Mouse (Mus musculus) midbrain, embryonic 15.5 days (tissue): Measurements from ENCODE around the gene Zbtb49. TPM values are rescaled to one million over a fixed set of nuclear protein-coding genes. Genes with fewer than 3 reads are reported as not detected.

Experiments used
- ATAC-seq: fragments of 200-750 bp; cut with Nextera tagmentation; replicated peaks from 2 replicates; pipeline ENCODE4 v1.8.0; 2017; ENCODE audit warnings: moderate TSS enrichment
- H3K27ac ChIP-seq: fragments of 300-500 bp; sonication (generic); 2 replicates; pipeline ENCODE4 v1.5.1; 2015; ENCODE audit warnings: mild to moderate bottlenecking, inconsistent platforms
- H3K27me3 ChIP-seq: fragments of 300-500 bp; sonication (generic); replicated peaks from 2 replicates; pipeline ENCODE4 v1.6.1; 2015; ENCODE audit warnings: inconsistent platforms
- H3K36me3 ChIP-seq: fragments of 300-500 bp; sonication (generic); replicated peaks from 2 replicates; pipeline ENCODE4 v1.6.1; 2015; ENCODE audit warnings: inconsistent platforms
- H3K4me1 ChIP-seq: fragments of 300-500 bp; sonication (generic); 2 replicates; pipeline ENCODE4 v1.6.1; 2015; ENCODE audit warnings: inconsistent platforms
- H3K4me2 ChIP-seq: fragments of 300-500 bp; sonication (generic); 2 replicates; pipeline ENCODE4 v1.6.1; 2015; ENCODE audit warnings: inconsistent platforms, mild to moderate bottlenecking, moderate library complexity
- H3K4me3 ChIP-seq: fragments of 300-500 bp; sonication (generic); 2 replicates; pipeline ENCODE4 v1.5.1; 2015; ENCODE audit warnings: mild to moderate bottlenecking, inconsistent platforms
- H3K9ac ChIP-seq: fragments of 300-500 bp; sonication (generic); 2 replicates; pipeline ENCODE4 v1.6.1; 2015; ENCODE audit warnings: mild to moderate bottlenecking, inconsistent platforms
- H3K9me3 ChIP-seq: fragments of 300-500 bp; sonication (generic); 2 replicates; pipeline ENCODE4 v1.6.1; 2016; ENCODE audit warnings: inconsistent platforms
- WGBS: fragments of 180-500 bp; shearing (Covaris S2); methylation state at CpG from one replicate; pipeline ENCODE4 v1.1.7; 2015; ENCODE audit warnings: mixed read lengths; 5-methylcytosine and 5-hydroxymethylcytosine counted together
- polyA plus RNA-seq: library from polyadenylated mRNA; unstranded; fragments of >200 nt; fragmentation: Nextera tagmentation; extraction: Ambion mirVana; gene quantifications from 2 replicates; pipeline ENCODE4 v1.2.1, GENCODE M21; 2015

Gene Zbtb49
- polyA plus RNA-seq, 1 experiment from 2014 or later: 24.9 TPM

DNA sequence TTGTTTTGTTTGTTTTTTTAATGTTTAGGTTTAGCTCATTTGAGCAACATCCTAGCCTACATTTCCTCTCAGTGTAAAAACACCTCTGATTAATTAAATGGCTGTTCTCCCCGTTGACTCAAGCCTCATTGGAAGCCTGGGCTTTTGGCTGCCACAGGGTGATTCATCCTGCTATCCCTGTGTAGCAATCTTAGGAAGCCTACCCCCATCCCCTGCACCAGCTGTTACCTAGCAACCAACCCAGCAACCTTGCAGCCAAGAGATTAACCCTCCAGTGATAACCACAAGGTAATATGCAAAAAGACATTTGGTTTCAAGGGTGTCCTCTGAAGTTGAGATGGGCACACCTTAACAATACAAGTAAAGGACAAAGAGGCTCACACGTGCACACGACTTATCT is 69.0 kb downstream of the Zbtb49 start:
- H3K27ac ChIP-seq: no peak overlapping the region
- 36% methylated on average over 3 of the region's 3 CpGs for WGBS
- no peak for ATAC-seq
- no peaks in the 10 kb centered on the region for H3K27me3 ChIP-seq
- peak overlapping the region; percentile 20 for H3K4me2 ChIP-seq
- peaks cover 67% of the 10 kb centered on the region for H3K36me3 ChIP-seq
- no peak overlapping the region for H3K4me3 ChIP-seq
- H3K9me3 ChIP-seq: no peaks in the 10 kb centered on the region
- H3K4me1 ChIP-seq: peaks cover 84% of the 10 kb centered on the region
- no peak overlapping the region for H3K9ac ChIP-seq

GRCm38 (mm10) chr5:38146524-38146923 is 73.7 kb downstream of the Zbtb49 start:
- Histone ChIP-seq H3K27me3 (no peaks in the 10 kb centered on the region), H3K4me1 (peaks cover 42% of the 10 kb centered on the region), H3K27ac (no peak overlapping the region), H3K4me2 (no peak overlapping the region), H3K9me3 (no peaks in the 10 kb centered on the region), H3K4me3 (no peak overlapping the region), H3K9ac (no peak overlapping the region), H3K36me3 (peaks cover 70% of the 10 kb centered on the region)
- no peak for ATAC-seq
- WGBS: 88% methylated on average over 6 of the region's 6 CpGs

- Histone ChIP-seq H3K4me1 (peaks cover 1% of the 10 kb centered on the region; the same call in 1 of the 2 replicates), H3K36me3 (peaks cover 79% of the 10 kb centered on the region), H3K9ac (no peak overlapping the region), H3K27me3 (no peaks in the 10 kb centered on the region), H3K4me2 (no peak overlapping the region), H3K27ac (no peak overlapping the region), H3K4me3 (no peak overlapping the region), H3K9me3 (no peaks in the 10 kb centered on the region)
- 94% methylated on average over 6 of the region's 6 CpGs for WGBS
- ATAC-seq: no peak
Observed at GRCm38 (mm10) chr5:38140893-38141292, 79.4 kb downstream of the Zbtb49 start.

Other genes starting within 250 kb of the Zbtb49 start
- 30.5 and 31.1 TPM in 2 replicates for gene Stx18, start 181.7 kb downstream of the Zbtb49 start, polyA plus RNA-seq
- 1,489 and 1,499 TPM in 2 replicates for gene Nsg1, start 60.5 kb downstream of the Zbtb49 start, polyA plus RNA-seq
- 40.5 and 40.7 TPM in 2 replicates for gene Lyar, start within 50 bp of the Zbtb49 start, polyA plus RNA-seq
- 88.4 and 90.4 TPM in 2 replicates for gene Tmem128, start 39.7 kb upstream of the Zbtb49 start, polyA plus RNA-seq
- gene Otop1, start 55.5 kb upstream of the Zbtb49 start, polyA plus RNA-seq: 0.06 TPM in 1 of 2 replicates, not detected in the other
- 0.66 and 0.76 TPM in 2 replicates for gene Drd5, start 98.9 kb upstream of the Zbtb49 start, polyA plus RNA-seq